Mouse (Mus musculus): ENCODE data around the gene Pltp. TPM values are rescaled to one million over a fixed set of nuclear protein-coding genes. Genes with fewer than 3 reads are reported as not detected.

Gene Pltp
- polyA plus RNA-seq, 1 experiment from 2014 or later: 27.4 TPM

GRCm38 (mm10) chr2:164815348-164815747 is 42.2 kb downstream of the Pltp start:
- 44% methylated on average over 5 of the region's 5 CpGs for WGBS (ENCODE audit: insufficient replicate concordance)
- no peak overlapping the region for H3K4me2 ChIP-seq (ENCODE audit: low read depth, low read length)
- H3K9me3 ChIP-seq (replicated peaks; ENCODE audit: control insufficient read depth, low read length): no peaks in the 10 kb centered on the region
- H3K9ac ChIP-seq (ENCODE audit: low read depth, low read length): no peak overlapping the region
- no peak overlapping the region for H3K27ac ChIP-seq (ENCODE audit: low read length)
- no peaks in the 10 kb centered on the region for H3K27me3 ChIP-seq (ENCODE audit: control insufficient read depth, insufficient read depth, low read depth, low read length)
- H3K4me3 ChIP-seq (ENCODE audit: low read depth, low read length): no peak overlapping the region
- ATAC-seq (ENCODE audit: low read depth): no peak
- peaks cover 3% of the 10 kb centered on the region; the same call in 1 of the 2 replicates for H3K36me3 ChIP-seq (ENCODE audit: control insufficient read depth, insufficient read depth)
- H3K4me1 ChIP-seq (ENCODE audit: control insufficient read depth, low read depth, low read length): peaks cover 15% of the 10 kb centered on the region

GRCm38 (mm10) chr2:164813557-164813956 is 44.0 kb downstream of the Pltp start:
- ATAC-seq (ENCODE audit: low read depth): no peak
- H3K4me2 ChIP-seq (ENCODE audit: low read depth, low read length): no peak overlapping the region
- peaks cover 15% of the 10 kb centered on the region for H3K4me1 ChIP-seq (ENCODE audit: control insufficient read depth, low read depth, low read length)
- no peaks in the 10 kb centered on the region for H3K9me3 ChIP-seq (replicated peaks; ENCODE audit: control insufficient read depth, low read length)
- no peak overlapping the region for H3K9ac ChIP-seq (ENCODE audit: low read depth, low read length)
- H3K36me3 ChIP-seq (ENCODE audit: control insufficient read depth, insufficient read depth): peaks cover 4% of the 10 kb centered on the region; the same call in 1 of the 2 replicates
- no peaks in the 10 kb centered on the region for H3K27me3 ChIP-seq (ENCODE audit: control insufficient read depth, insufficient read depth, low read depth, low read length)
- H3K4me3 ChIP-seq (ENCODE audit: low read depth, low read length): no peak overlapping the region
- no peak overlapping the region for H3K27ac ChIP-seq (ENCODE audit: low read length)
- 62% methylated on average over 2 of the region's 2 CpGs for WGBS (ENCODE audit: insufficient replicate concordance)

- 72% methylated on average over 7 of the region's 7 CpGs for WGBS (ENCODE audit: insufficient replicate concordance)
Measured at GRCm38 (mm10) chr2:164806614-164807013, 50.9 kb downstream of the Pltp start.

GRCm38 (mm10) chr2:164805332-164805718 is 52.2 kb downstream of the Pltp start:
- peak; percentile 74 for ATAC-seq (ENCODE audit: low read depth)
- H3K27ac ChIP-seq (ENCODE audit: low read length): peak overlapping the region; percentile 100
- no peaks in the 10 kb centered on the region for H3K27me3 ChIP-seq (ENCODE audit: control insufficient read depth, insufficient read depth, low read depth, low read length)
- peak overlapping the region; percentile 93 for H3K4me2 ChIP-seq (ENCODE audit: low read depth, low read length)
- peaks cover 12% of the 10 kb centered on the region for H3K36me3 ChIP-seq (ENCODE audit: control insufficient read depth, insufficient read depth)
- peaks cover 28% of the 10 kb centered on the region for H3K4me1 ChIP-seq (ENCODE audit: control insufficient read depth, low read depth, low read length)
- H3K9ac ChIP-seq (ENCODE audit: low read depth, low read length): peak overlapping the region; percentile 95
- WGBS (ENCODE audit: insufficient replicate concordance): under 1% methylated on average over 21 of the region's 21 CpGs
- H3K4me3 ChIP-seq (ENCODE audit: low read depth, low read length): peak overlapping the region; percentile 96
- no peaks in the 10 kb centered on the region for H3K9me3 ChIP-seq (replicated peaks; ENCODE audit: control insufficient read depth, low read length)

More at GRCm38 (mm10) chr2:164806614-164807013, 50.9 kb downstream of the Pltp start:
- ATAC-seq (ENCODE audit: low read depth): no peak
- no peak overlapping the region for H3K4me2 ChIP-seq (ENCODE audit: low read depth, low read length)
- no peak overlapping the region for H3K9ac ChIP-seq (ENCODE audit: low read depth, low read length)
- H3K9me3 ChIP-seq (replicated peaks; ENCODE audit: control insufficient read depth, low read length): no peaks in the 10 kb centered on the region
- peaks cover 28% of the 10 kb centered on the region for H3K4me1 ChIP-seq (ENCODE audit: control insufficient read depth, low read depth, low read length)
- H3K36me3 ChIP-seq (ENCODE audit: control insufficient read depth, insufficient read depth): peaks cover 6% of the 10 kb centered on the region; the same call in 1 of the 2 replicates
- no peak overlapping the region for H3K27ac ChIP-seq (ENCODE audit: low read length)
- H3K4me3 ChIP-seq (ENCODE audit: low read depth, low read length): no peak overlapping the region
- no peaks in the 10 kb centered on the region for H3K27me3 ChIP-seq (ENCODE audit: control insufficient read depth, insufficient read depth, low read depth, low read length)

- Histone ChIP-seq H3K9ac (ENCODE audit: low read depth, low read length) (peak within 1 kb of the TSS; percentile 95), H3K36me3 (ENCODE audit: control insufficient read depth, insufficient read depth) (peaks cover 13% of the 10 kb centered on the region), H3K4me3 (ENCODE audit: low read depth, low read length) (peak within 1 kb of the TSS; percentile 96), H3K27ac (ENCODE audit: low read length) (peak within 1 kb of the TSS; percentile 100), H3K4me1 (ENCODE audit: control insufficient read depth, low read depth, low read length) (peaks cover 28% of the 10 kb centered on the region), H3K9me3 (replicated peaks; ENCODE audit: control insufficient read depth, low read length) (no peaks in the 10 kb centered on the region), H3K4me2 (ENCODE audit: low read depth, low read length) (peak within 1 kb of the TSS; percentile 93), H3K27me3 (ENCODE audit: control insufficient read depth, insufficient read depth, low read depth, low read length) (no peaks in the 10 kb centered on the region)
- 0% methylated on average over 47 of the region's 47 CpGs for WGBS (ENCODE audit: insufficient replicate concordance)
- peak; percentile 91 for ATAC-seq (ENCODE audit: low read depth)
Measured at GRCm38 (mm10) chr2:164804533-164805331, 52.8 kb downstream of the Pltp start, which contains the start of the genes Acot8 and Zswim3. Acot8 (minus strand) TSS chr2:164804882. Zswim3 (plus strand) TSS chr2:164805098.

GRCm38 (mm10) chr2:164803921-164804313 is 53.6 kb downstream of the Pltp start:
- no peak for ATAC-seq (ENCODE audit: low read depth)
- WGBS (ENCODE audit: insufficient replicate concordance): 60% methylated on average over 1 of the region's 1 CpGs
- Histone ChIP-seq H3K36me3 (ENCODE audit: control insufficient read depth, insufficient read depth) (peaks cover 15% of the 10 kb centered on the region), H3K9ac (ENCODE audit: low read depth, low read length) (peak overlapping the region; percentile 93), H3K27me3 (ENCODE audit: control insufficient read depth, insufficient read depth, low read depth, low read length) (no peaks in the 10 kb centered on the region), H3K4me1 (ENCODE audit: control insufficient read depth, low read depth, low read length) (peaks cover 28% of the 10 kb centered on the region), H3K4me3 (ENCODE audit: low read depth, low read length) (peak overlapping the region; percentile 96), H3K9me3 (replicated peaks; ENCODE audit: control insufficient read depth, low read length) (no peaks in the 10 kb centered on the region), H3K27ac (ENCODE audit: low read length) (peak overlapping the region; percentile 93), H3K4me2 (ENCODE audit: low read depth, low read length) (peak overlapping the region; percentile 63)

- Histone ChIP-seq H3K4me2 (ENCODE audit: low read depth, low read length) (peak overlapping the region; percentile 63), H3K27me3 (ENCODE audit: control insufficient read depth, insufficient read depth, low read depth, low read length) (no peaks in the 10 kb centered on the region), H3K4me1 (ENCODE audit: control insufficient read depth, low read depth, low read length) (peaks cover 28% of the 10 kb centered on the region), H3K9ac (ENCODE audit: low read depth, low read length) (peak overlapping the region; percentile 93), H3K27ac (ENCODE audit: low read length) (no peak overlapping the region), H3K4me3 (ENCODE audit: low read depth, low read length) (peak overlapping the region; percentile 96), H3K9me3 (replicated peaks; ENCODE audit: control insufficient read depth, low read length) (no peaks in the 10 kb centered on the region), H3K36me3 (ENCODE audit: control insufficient read depth, insufficient read depth) (peaks cover 15% of the 10 kb centered on the region)
- no peak for ATAC-seq (ENCODE audit: low read depth)
- 67% methylated on average over 16 of the region's 16 CpGs for WGBS (ENCODE audit: insufficient replicate concordance)
Measured at GRCm38 (mm10) chr2:164803201-164803920, 54.1 kb downstream of the Pltp start.

- peaks cover 15% of the 10 kb centered on the region for H3K4me1 ChIP-seq (ENCODE audit: control insufficient read depth, low read depth, low read length)
- H3K27me3 ChIP-seq (ENCODE audit: control insufficient read depth, insufficient read depth, low read depth, low read length): no peaks in the 10 kb centered on the region
- H3K9ac ChIP-seq (ENCODE audit: low read depth, low read length): no peak overlapping the region
- H3K4me3 ChIP-seq (ENCODE audit: low read depth, low read length): no peak overlapping the region
- no peak overlapping the region for H3K27ac ChIP-seq (ENCODE audit: low read length)
- H3K36me3 ChIP-seq (ENCODE audit: control insufficient read depth, insufficient read depth): peaks cover 26% of the 10 kb centered on the region
- no peaks in the 10 kb centered on the region for H3K9me3 ChIP-seq (replicated peaks; ENCODE audit: control insufficient read depth, low read length)
- ATAC-seq (ENCODE audit: low read depth): no peak
- no peak overlapping the region for H3K4me2 ChIP-seq (ENCODE audit: low read depth, low read length)
- WGBS (ENCODE audit: insufficient replicate concordance): 84% methylated on average over 13 of the region's 13 CpGs
Measured at GRCm38 (mm10) chr2:164800252-164801004, 57.1 kb downstream of the Pltp start.
